Mouse (Mus musculus) midbrain, embryonic 16.5 days (tissue): ENCODE measurements at regions not wholly inside any gene's neighbourhood (a gene's known extent, or its start where the extent isn't known, plus 50 kb on each side); places are given as distances from the start of the nearest gene placed in this dataset.

Source experiments
- ATAC-seq: fragments of 200-750 bp; cut with Nextera tagmentation; 2 replicates; pipeline ENCODE4 v1.8.0; 2017; ENCODE audit warnings: moderate TSS enrichment
- H3K27ac ChIP-seq: fragments of 300-500 bp; sonication (generic); 2 replicates; pipeline ENCODE4 v1.5.1; 2014; ENCODE audit warnings: mild to moderate bottlenecking, low read length, mixed read lengths
- H3K27me3 ChIP-seq: fragments of 300-500 bp; sonication (generic); 2 replicates; pipeline ENCODE4 v1.6.1; 2014; ENCODE audit warnings: low read depth, low read length, mixed read lengths; ENCODE audit not compliant: control insufficient read depth, insufficient read depth
- H3K36me3 ChIP-seq: fragments of 300-500 bp; sonication (generic); 2 replicates; pipeline ENCODE4 v1.6.1; 2014; ENCODE audit warnings: mild to moderate bottlenecking, low read length, moderate library complexity, mixed read lengths; ENCODE audit not compliant: control insufficient read depth, insufficient read depth
- H3K4me1 ChIP-seq: fragments of 300-500 bp; sonication (generic); 2 replicates; pipeline ENCODE4 v1.6.1; 2014; ENCODE audit warnings: mild to moderate bottlenecking, low read length, mixed read lengths; ENCODE audit not compliant: control insufficient read depth, insufficient read depth
- H3K4me2 ChIP-seq: fragments of 300-500 bp; sonication (generic); 2 replicates; pipeline ENCODE4 v1.6.1; 2014; ENCODE audit warnings: mild to moderate bottlenecking, low read length, mixed read lengths
- H3K4me3 ChIP-seq: fragments of 300-500 bp; sonication (generic); 2 replicates; pipeline ENCODE4 v1.5.1; 2014; ENCODE audit warnings: low read depth, mild to moderate bottlenecking, low read length, moderate library complexity, mixed read lengths
- H3K9ac ChIP-seq: fragments of 300-500 bp; sonication (generic); 2 replicates; pipeline ENCODE4 v1.6.1; 2014; ENCODE audit warnings: low read depth, low read length, mixed read lengths
- H3K9me3 ChIP-seq: fragments of 300-500 bp; sonication (generic); replicated peaks from 2 replicates; pipeline ENCODE4 v1.6.1; 2014; ENCODE audit warnings: mild to moderate bottlenecking, low read length, mixed read lengths; ENCODE audit not compliant: control insufficient read depth, poor library complexity, severe bottlenecking
- WGBS: fragments of 180-500 bp; shearing (Covaris S2); extraction: QIAGEN DNeasy Blood & Tissue Kit; methylation state at CpG from one replicate; pipeline ENCODE4 v1.1.7; 2014; 5-methylcytosine and 5-hydroxymethylcytosine counted together

- Histone ChIP-seq H3K9me3 (no peaks in the 10 kb centered on the region), H3K4me3 (no peak overlapping the region), H3K27ac (no peak overlapping the region), H3K36me3 (no peaks in the 10 kb centered on the region), H3K9ac (no peak overlapping the region), H3K4me1 (no peaks in the 10 kb centered on the region), H3K4me2 (no peak overlapping the region), H3K27me3 (no peaks in the 10 kb centered on the region)
- no peak for ATAC-seq
- WGBS = 72% methylated on average over 2 of the region's 2 CpGs
Measured at GRCm38 (mm10) chrX:58244544-58244943, 222.0 kb downstream of the Zic3 start.

DNA sequence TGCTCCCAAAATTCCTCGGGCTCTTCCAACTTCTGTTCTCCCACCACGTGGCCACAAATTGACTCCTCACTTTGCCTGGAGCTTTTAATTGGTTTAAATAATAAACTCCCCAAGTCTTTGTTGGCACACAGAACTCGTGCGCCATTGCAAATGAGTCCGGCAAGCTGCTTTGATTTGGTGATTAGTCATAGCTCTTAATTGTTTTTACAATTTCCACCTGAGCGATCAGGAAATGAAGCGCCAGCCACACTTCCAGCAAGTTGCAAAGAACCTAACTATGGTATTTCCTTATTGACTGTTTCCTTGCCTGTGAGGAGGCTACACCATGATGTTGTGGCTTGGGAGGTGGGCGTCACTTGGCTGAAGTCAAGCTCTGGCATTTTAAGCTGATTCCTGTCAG, 233.5 kb downstream of the Zic3 start:
- H3K4me2 ChIP-seq = no peak overlapping the region
- H3K27me3 ChIP-seq = no peaks in the 10 kb centered on the region
- ATAC-seq = no peak
- no peaks in the 10 kb centered on the region for H3K36me3 ChIP-seq
- WGBS = 35% methylated on average over 8 of the region's 8 CpGs
- no peak overlapping the region for H3K9ac ChIP-seq
- H3K27ac ChIP-seq = no peak overlapping the region
- no peaks in the 10 kb centered on the region for H3K9me3 ChIP-seq
- H3K4me3 ChIP-seq = no peak overlapping the region
- no peaks in the 10 kb centered on the region for H3K4me1 ChIP-seq

DNA sequence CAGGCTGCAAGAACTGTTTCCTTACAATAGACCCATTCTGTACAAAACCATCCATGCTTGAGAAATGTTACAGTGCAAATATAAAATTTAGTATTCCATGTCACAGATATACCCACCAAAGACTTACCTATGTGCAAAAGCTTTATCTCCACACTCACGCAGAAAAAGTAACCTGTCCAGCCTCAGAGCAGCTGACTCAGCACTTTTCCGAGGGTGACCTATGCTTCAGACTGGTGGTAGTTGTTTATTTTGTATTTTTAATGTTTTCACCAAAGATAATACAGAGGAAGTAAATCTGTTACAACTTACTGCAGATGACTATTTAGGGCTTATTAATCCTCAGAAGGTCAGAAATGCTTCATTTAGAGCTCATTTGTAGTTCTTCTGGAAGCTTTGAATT, 260.4 kb downstream of the Zic3 start:
- WGBS = 79% methylated on average over 2 of the region's 2 CpGs
- Histone ChIP-seq H3K4me2 (no peak overlapping the region), H3K4me1 (no peaks in the 10 kb centered on the region), H3K9me3 (no peaks in the 10 kb centered on the region), H3K9ac (no peak overlapping the region), H3K27me3 (no peaks in the 10 kb centered on the region), H3K4me3 (no peak overlapping the region), H3K27ac (no peak overlapping the region), H3K36me3 (no peaks in the 10 kb centered on the region)
- no peak for ATAC-seq

DNA sequence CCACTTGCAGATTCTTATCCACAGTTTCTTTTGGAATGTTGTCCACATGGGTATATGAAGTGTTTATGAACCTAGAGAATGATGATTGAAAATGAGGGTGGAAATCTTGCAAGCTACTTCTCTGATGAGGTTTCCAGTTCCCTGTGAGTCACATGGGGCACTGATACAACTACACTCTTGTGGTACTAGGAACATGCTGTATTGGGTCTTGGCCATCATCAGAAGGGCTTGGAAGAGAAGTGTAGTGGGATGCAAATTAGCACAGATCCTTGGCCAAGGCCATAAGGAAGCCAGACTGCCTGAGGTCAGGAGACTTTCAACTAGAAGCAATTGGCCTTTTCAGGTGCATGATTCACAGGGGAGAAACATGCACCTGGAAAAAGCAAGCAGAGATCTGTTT, 300.3 kb downstream of the Zic3 start:
- Histone ChIP-seq H3K27me3 (no peaks in the 10 kb centered on the region), H3K4me3 (no peak overlapping the region), H3K9me3 (no peaks in the 10 kb centered on the region), H3K27ac (no peak overlapping the region), H3K9ac (no peak overlapping the region), H3K4me1 (no peaks in the 10 kb centered on the region), H3K36me3 (no peaks in the 10 kb centered on the region), H3K4me2 (no peak overlapping the region)
- no peak for ATAC-seq

- Histone ChIP-seq H3K9ac (no peak overlapping the region), H3K4me3 (no peak overlapping the region), H3K9me3 (no peaks in the 10 kb centered on the region), H3K27ac (no peak overlapping the region), H3K4me2 (no peak overlapping the region), H3K27me3 (no peaks in the 10 kb centered on the region), H3K4me1 (no peaks in the 10 kb centered on the region), H3K36me3 (no peaks in the 10 kb centered on the region)
- WGBS = 88% methylated on average over 5 of the region's 5 CpGs
- ATAC-seq = no peak
Measured at GRCm38 (mm10) chrX:58351606-58352005, 329.1 kb downstream of the Zic3 start.

DNA sequence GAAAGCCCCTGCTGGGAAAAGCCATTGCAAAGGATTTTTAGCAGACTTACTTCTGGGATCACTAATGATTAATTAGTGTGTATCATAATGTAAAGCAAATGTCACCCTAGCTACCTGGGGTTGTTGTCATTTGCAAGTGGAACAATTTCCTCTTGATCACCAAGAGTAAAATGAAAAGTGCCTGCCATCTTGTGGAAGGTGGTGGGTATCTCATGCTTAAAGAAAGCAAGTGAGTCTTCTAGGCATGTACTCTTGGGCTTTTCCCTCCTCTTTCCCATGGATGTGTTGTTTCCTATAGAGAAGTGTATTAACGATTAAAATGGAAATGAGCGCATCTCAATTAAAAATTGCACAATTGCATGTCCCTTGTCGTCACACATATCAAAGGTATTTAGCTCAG, 355.4 kb downstream of the Zic3 start:
- Histone ChIP-seq H3K4me3 (no peak overlapping the region), H3K36me3 (no peaks in the 10 kb centered on the region), H3K4me2 (no peak overlapping the region), H3K27ac (no peak overlapping the region), H3K9me3 (no peaks in the 10 kb centered on the region), H3K9ac (no peak overlapping the region), H3K27me3 (no peaks in the 10 kb centered on the region), H3K4me1 (no peaks in the 10 kb centered on the region)
- 51% methylated on average over 3 of the region's 3 CpGs for WGBS
- peak; percentile 17; the same call in 1 of the 2 replicates for ATAC-seq
